Mouse (Mus musculus): ENCODE measurements around the gene Prkar1b.

The Prkar1b gene

GRCm38 (mm10) chr5:139098991-139099972 lies 50.5 kb downstream of the Prkar1b start:
- DNase-seq = peak; percentile 3

GRCm38 (mm10) chr5:139095297-139096110 lies 54.3 kb downstream of the Prkar1b start:
- DNase-seq = no peak

- no peak for DNase-seq
Measured at GRCm38 (mm10) chr5:139093534-139093933, 56.3 kb downstream of the Prkar1b start.

GRCm38 (mm10) chr5:139091713-139092112 lies 58.1 kb downstream of the Prkar1b start:
- DNase-seq = no peak

GRCm38 (mm10) chr5:139090162-139090561 lies 59.6 kb downstream of the Prkar1b start:
- no peak for DNase-seq

- DNase-seq = peak; percentile 22
Measured at GRCm38 (mm10) chr5:139088173-139088572, 61.6 kb downstream of the Prkar1b start.

GRCm38 (mm10) chr5:139084831-139085519 lies 64.8 kb downstream of the Prkar1b start:
- peak; percentile 12 for DNase-seq

GRCm38 (mm10) chr5:139084302-139084701 lies 65.5 kb downstream of the Prkar1b start:
- no peak for DNase-seq

- DNase-seq = no peak
Measured at GRCm38 (mm10) chr5:139083841-139084240, 66.0 kb downstream of the Prkar1b start.

- DNase-seq = no peak
Measured at GRCm38 (mm10) chr5:139081370-139081769, 68.4 kb downstream of the Prkar1b start.

GRCm38 (mm10) chr5:139078156-139078462 lies 71.7 kb downstream of the Prkar1b start:
- DNase-seq = no peak

- no peak for DNase-seq
Measured at GRCm38 (mm10) chr5:139077311-139078155, 72.3 kb downstream of the Prkar1b start.

- no peak for DNase-seq
Measured at GRCm38 (mm10) chr5:139076450-139076849, 73.4 kb downstream of the Prkar1b start.

GRCm38 (mm10) chr5:139075791-139076190 lies 74.0 kb downstream of the Prkar1b start:
- no peak for DNase-seq

GRCm38 (mm10) chr5:139075125-139075524 lies 74.7 kb downstream of the Prkar1b start:
- peak; percentile 74 for DNase-seq

GRCm38 (mm10) chr5:139073977-139074376 lies 75.8 kb downstream of the Prkar1b start:
- DNase-seq = no peak

- DNase-seq = no peak
Measured at GRCm38 (mm10) chr5:139072866-139073265, 76.9 kb downstream of the Prkar1b start.

GRCm38 (mm10) chr5:139066861-139067614 lies 82.8 kb downstream of the Prkar1b start:
- DNase-seq = no peak

- DNase-seq = no peak
Measured at GRCm38 (mm10) chr5:139064611-139065010, 85.2 kb downstream of the Prkar1b start.

- DNase-seq = no peak
Measured at GRCm38 (mm10) chr5:139061680-139062079, 88.1 kb downstream of the Prkar1b start.

- DNase-seq = no peak
Measured at GRCm38 (mm10) chr5:139060460-139061051, 89.2 kb downstream of the Prkar1b start.
